Mouse (Mus musculus) T-cell, adult 2 months (primary cell): ENCODE measurements at regions not wholly inside any gene's neighbourhood (a gene's known extent, or its start where the extent isn't known, plus 50 kb on each side); places are given as distances from the start of the nearest gene placed in this dataset.
"Not testable (repeated sequence)": the region's sequence is repeated elsewhere in the genome, so short reads cannot be mapped to it uniquely, and the experiment has no call there.

ENCODE experiments used
- DNase-seq: peaks from one replicate; pipeline ENCODE4 v3.0.0; 2022; ENCODE audit warnings: low spot score

GRCm38 (mm10) chr1:164543045-164543803, 85.1 kb upstream of the Atp1b1 start:
- DNase-seq = no peak

- no peak for DNase-seq
Measured at GRCm38 (mm10) chr1:164541711-164542110, 83.6 kb upstream of the Atp1b1 start.

- DNase-seq = no peak
Measured at GRCm38 (mm10) chr1:164538304-164539043, 80.3 kb upstream of the Atp1b1 start.

- no peak for DNase-seq
Measured at GRCm38 (mm10) chr1:164537324-164537948, 79.3 kb upstream of the Atp1b1 start.

- no peak for DNase-seq
Measured at GRCm38 (mm10) chr1:164532196-164532595, 74.0 kb upstream of the Atp1b1 start.

- DNase-seq = peak; percentile 14
Measured at GRCm38 (mm10) chr1:164531741-164532140, 73.6 kb upstream of the Atp1b1 start.

- no peak for DNase-seq
Measured at GRCm38 (mm10) chr1:164526748-164527147, 68.6 kb upstream of the Atp1b1 start.

GRCm38 (mm10) chr1:164522377-164523150, 64.4 kb upstream of the Atp1b1 start:
- DNase-seq = no peak

- DNase-seq = no peak
Measured at GRCm38 (mm10) chr1:164521371-164522130, 63.4 kb upstream of the Atp1b1 start.

- no peak for DNase-seq
Measured at GRCm38 (mm10) chr1:164518866-164519265, 60.7 kb upstream of the Atp1b1 start.

GRCm38 (mm10) chr1:164518308-164518707, 60.2 kb upstream of the Atp1b1 start:
- no peak for DNase-seq

- DNase-seq = not testable (repeated sequence)
Measured at GRCm38 (mm10) chr1:164517362-164517761, 59.2 kb upstream of the Atp1b1 start.

GRCm38 (mm10) chr1:164511628-164512385, 53.7 kb upstream of the Atp1b1 start:
- peak; percentile 46 for DNase-seq

- no peak for DNase-seq
Measured at GRCm38 (mm10) chr1:164509226-164509625, 51.1 kb upstream of the Atp1b1 start.

- DNase-seq = no peak
Measured at GRCm38 (mm10) chr1:164508556-164508955, 50.4 kb upstream of the Atp1b1 start.

- no peak for DNase-seq
Measured at GRCm38 (mm10) chr1:164508106-164508505, 50.0 kb upstream of the Atp1b1 start.
